Mouse (Mus musculus) cerebellum, adult 2 months (tissue): ENCODE data around the gene Sec14l1.

Experiments used
- CTCF ChIP-seq: fragments of 200-500 bp; IDR thresholded peaks from 2 replicates; pipeline ENCODE4 v1.5.1; 2011; ENCODE audit warnings: low read depth, mild to moderate bottlenecking, control low read depth, low read length, moderate library complexity, borderline replicate concordance; ENCODE audit not compliant: insufficient read depth
- POLR2A ChIP-seq: fragments of 200-500 bp; IDR thresholded peaks from 2 replicates; pipeline ENCODE4 v1.6.1; 2011; ENCODE audit warnings: low read length, control low read depth, borderline replicate concordance; ENCODE audit not compliant: insufficient read depth

DNA sequence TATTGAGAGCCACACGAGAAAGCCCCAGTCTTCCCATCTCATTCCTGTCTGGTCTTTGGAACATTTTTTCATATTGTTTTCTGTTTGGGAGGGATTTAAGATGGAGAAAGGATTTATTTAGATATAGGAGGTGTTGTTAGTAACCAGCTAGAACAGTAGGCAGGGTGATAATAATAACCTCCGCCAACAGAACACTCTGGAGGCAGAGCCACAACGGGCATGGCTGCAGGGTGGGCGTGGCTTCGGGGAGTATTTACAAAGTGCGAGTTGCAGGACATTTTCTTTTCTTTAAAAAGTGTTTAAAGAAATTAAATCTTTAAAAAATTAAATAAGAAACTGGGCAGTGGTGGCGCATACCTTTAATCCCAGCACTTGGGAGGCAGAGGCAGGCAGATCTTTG lies 9.1 kb upstream of the Sec14l1 start:
- TF ChIP-seq CTCF (no peak), POLR2A (no peak)
